Mouse (Mus musculus) CH12.LX (cell line): Measurements from ENCODE around the gene Zeb2.

Source experiments
- CTCF ChIP-seq, 2 experiments: IDR thresholded peaks in 1 of 2; conservative IDR thresholded peaks in 1 of 2; 2 replicates each; pipeline ENCODE4 v1.5.1; 2011 to 2012; ENCODE audit warnings: low read depth in 2 of 2, low read length in 2 of 2, improper control_type of control experiment in 1 of 2, inconsistent platforms in 1 of 2, mild to moderate bottlenecking in 1 of 2, moderate library complexity in 1 of 2
- ELF1 ChIP-seq: IDR thresholded peaks from 2 replicates; pipeline ENCODE4 v1.6.1; 2014; ENCODE audit warnings: low read depth, mild to moderate bottlenecking, inconsistent platforms, low read length, improper control_type of control experiment
- ETS1 ChIP-seq: conservative IDR thresholded peaks from 2 replicates; pipeline ENCODE4 v1.6.1; 2012; ENCODE audit warnings: low read depth, mild to moderate bottlenecking, inconsistent platforms, low read length, improper control_type of control experiment, moderate library complexity

- TF ChIP-seq ELF1 (no peak), ETS1 (no peak), CTCF (conservative IDR thresholded peaks at IDR 0.05 in 1 of 2, IDR thresholded peaks at IDR 0.05 in 1 of 2; ENCODE audit: low read depth in 2 of 2, low read length in 2 of 2) (no peak)
Measured at GRCm38 (mm10) chr2:45100017-45100416, 17.2 kb downstream of the Zeb2 start.
